Mouse (Mus musculus): ENCODE measurements around the gene Acp5.

Acp5 gene

DNA sequence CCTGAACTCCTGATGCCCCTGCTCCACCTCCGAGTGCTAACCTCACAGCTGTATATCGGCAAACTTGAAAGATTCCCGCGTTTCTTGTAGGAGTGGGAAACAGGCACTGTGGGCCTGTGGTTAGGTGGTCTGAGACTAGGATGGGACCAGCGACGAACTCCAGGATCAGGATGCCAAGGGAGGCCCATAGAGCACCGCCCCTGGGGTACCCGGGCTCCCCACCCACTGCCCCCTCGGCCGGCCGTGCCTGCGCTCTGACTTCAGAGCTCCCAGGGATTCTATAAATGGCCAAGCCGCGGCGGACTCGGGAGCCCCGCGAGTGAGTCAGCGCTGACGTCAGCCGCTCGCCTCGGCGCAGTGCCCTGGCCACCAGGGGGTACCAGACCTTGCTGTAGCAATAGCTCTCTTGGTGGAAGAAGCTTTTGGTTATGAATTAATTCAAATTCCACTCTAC, 39.6 kb downstream of the Acp5 start:
- DNase-seq = peak; percentile 91 to 94

DNA sequence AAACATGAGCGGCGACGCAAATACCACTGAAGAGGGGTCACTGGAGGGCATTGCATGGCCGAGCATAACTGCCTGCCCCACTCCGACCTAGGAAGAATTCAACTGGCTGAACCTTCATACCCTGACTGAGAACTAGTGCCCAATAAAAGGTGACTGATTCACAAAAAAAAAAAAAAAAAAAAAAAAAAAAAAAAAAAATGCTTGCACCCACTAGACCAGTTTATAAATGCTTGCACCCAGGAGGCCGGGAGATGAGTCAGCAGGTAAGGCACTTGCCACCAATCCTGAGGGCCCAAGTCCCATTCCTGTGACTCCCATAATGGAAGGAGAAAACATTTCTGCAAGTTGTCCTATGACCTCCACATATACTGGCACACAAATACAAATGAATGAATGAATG, 42.8 kb downstream of the Acp5 start:
- DNase-seq = no peak

DNA sequence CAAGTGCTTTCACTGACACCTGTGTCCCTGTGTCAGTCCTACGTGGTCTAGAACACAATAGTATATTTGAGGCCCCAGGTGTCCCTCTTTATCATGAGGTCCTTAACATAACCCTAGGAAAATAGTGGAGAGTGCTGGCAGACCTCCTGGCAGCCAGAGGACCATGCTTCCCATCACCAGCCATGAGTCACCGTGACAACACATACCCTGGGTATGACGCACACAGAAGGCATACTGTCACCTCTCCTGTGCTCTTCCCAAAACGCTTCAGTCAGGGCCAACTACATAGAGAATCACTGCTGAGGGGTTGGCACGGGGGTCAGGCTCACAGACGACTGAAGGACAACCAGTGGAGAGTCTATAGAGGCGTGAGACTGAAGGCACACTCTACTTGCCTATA, 45.5 kb downstream of the Acp5 start:
- no peak for DNase-seq

DNA sequence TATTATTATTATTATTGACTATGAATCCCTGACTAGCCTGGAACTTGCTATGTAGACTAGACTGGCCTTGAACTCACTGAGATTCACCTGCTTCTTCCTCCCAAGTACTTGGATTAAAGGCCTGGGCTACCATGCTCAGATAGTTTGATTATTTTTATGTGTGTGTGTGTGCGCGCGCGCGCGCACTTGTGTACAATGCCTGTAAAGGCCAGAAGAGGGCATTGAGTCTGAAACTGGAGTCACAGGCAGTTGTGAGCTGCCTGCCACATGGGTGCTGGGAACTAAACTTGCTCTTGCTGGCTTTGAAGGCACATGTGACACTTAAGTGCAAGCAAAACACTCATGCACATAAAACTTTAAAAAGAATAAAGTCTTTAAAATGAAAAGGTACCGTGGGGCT, 46.2 kb downstream of the Acp5 start:
- DNase-seq = no peak

DNA sequence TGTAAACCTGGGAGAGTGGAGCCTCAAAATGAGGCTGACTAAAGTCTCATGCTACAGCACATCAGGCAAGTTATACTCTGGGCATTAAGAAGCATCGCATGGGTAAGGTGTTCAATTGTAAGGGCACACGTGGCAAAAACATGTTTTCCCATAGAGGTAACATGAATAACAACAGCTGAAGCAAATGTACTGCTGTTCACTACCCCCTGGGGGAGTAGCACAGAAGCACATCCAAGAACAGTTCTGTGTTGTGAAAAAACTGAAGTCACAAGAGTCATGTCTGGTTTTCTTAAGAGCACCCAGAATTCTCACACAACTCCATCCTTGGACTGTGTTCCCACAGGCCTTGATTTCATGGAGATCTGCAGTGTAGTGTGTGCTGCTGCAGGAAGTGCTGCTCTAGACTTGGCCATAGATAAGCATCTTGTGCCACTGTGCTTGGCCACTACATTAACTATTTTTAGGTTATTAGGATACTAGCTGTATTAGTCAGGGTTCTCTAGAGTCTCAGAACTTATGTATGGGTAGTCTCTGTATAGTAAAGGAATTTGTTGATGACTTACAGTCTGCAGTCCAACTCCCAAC, 48.4 kb downstream of the Acp5 start:
- peak in 1 of 2 experiments; percentile 12 for DNase-seq

DNA sequence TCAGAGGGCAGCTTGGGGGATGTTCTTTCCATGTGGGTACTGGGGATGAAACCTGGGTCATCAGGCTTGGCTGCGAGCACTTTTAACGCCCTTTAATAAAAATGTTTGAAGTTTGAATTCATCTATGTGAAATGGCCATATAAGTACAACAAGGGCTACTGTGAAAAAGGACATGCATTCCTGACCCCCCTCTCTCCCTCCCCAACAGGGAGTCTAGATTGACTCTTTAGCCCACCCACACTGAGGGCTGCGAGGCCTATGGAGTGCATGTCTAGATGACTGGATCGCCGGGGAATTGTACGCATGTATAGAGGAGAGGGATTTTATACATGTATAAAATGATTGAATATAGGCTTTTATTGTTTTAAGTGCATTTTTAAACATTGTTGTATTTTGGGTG, 49.5 kb downstream of the Acp5 start:
- DNase-seq = no peak

DNA sequence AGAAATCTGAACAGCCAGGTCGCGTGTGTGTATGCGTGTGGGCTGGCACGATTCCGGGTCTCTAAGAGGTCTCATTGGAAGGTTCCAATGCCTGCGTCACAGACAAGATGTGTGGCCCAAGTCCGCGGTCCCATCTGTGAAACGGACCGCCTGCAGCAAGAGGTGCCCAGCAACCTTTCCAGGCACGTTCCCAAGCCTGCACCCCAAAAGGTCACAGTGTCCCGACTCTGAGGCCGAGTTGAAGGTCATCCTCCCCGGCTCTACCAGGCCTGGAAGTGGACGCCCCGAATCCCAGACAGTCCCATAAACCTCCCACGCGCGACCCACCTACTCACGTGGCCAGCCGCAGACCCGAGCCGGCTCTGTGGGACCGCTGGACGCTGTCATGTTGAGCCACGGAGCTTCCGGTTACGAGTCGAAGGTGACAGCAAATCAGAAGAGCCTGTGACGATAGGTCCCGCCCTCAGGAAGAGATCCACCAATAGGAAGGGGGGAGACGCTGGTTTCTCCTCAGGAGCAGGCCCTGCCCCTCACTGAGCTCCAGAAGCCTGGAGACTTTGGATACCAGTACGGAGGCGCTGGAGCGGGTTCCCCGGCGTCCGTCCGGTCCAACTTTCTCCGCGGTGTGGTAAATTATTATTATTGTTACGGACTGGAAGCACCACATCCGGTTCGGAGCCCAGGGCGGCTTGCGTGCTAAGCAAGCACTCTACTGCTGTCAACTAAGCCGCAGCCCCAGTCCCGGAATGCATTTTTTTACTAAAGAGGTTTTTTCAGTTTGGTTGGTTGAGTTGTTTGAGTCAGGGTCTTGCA, 50.3 kb downstream of the Acp5 start, which contains the start of gene Ecsit:
TSS of gene Ecsit (minus strand) at position 417 of the 813 bp plus-strand sequence.
- DNase-seq = peak; percentile 87

DNA sequence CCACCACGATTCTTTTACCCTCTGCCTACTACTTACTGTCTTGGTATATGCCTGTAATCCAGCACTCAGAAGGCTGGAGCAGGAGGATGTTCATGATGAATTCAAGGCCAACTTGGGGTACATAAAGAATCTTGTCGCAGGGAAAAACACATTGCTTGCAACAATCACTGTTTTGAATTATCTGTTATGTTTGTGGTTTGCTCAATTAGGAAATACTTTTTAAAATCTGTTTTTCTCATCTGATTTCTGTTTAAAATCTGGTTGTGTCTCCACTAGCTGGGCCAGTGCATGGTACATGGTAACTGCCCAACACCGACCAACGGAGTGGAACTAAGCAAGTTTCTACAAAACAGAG, 50.9 kb downstream of the Acp5 start:
- DNase-seq = no peak

Data from B cell, adult 2 months (primary cell).